Mouse (Mus musculus) frontal cortex, adult 2 months (tissue): Measurements from ENCODE around the gene Glb1. TPM values are rescaled to one million over a fixed set of nuclear protein-coding genes. Genes with fewer than 3 reads are reported as not detected.

Experiments
- polyA plus RNA-seq: library from polyadenylated mRNA; depleted of rRNA; stranded (reverse); fragments of >200 nt; gene quantifications from 2 replicates; pipeline ENCODE4 v1.2.3, GENCODE M21; 2012; rRNA removed

Glb1 gene
- polyA plus RNA-seq, 1 experiment: 23.9 TPM

Other genes with a start within 250 kb of the Glb1 start
- not detected in 2 replicates for gene Bcl2a1c, start 70.9 kb upstream of the Glb1 start, polyA plus RNA-seq
- gene Crtap, start 10.4 kb upstream of the Glb1 start, polyA plus RNA-seq: 15.5 and 16.4 TPM in 2 replicates
- 4.0 and 4.9 TPM in 2 replicates for gene Tmppe, start within 50 bp of the Glb1 start, polyA plus RNA-seq
- gene Ccr4, start 103.8 kb downstream of the Glb1 start, polyA plus RNA-seq: not detected in 2 replicates
- gene C130032M10Rik, start 114.6 kb downstream of the Glb1 start, polyA plus RNA-seq: 0.17 TPM in 1 of 2 replicates, not detected in the other
- gene Trim71, start 163.3 kb downstream of the Glb1 start, polyA plus RNA-seq: 0.13 and 0.26 TPM in 2 replicates
- 78.8 and 83.4 TPM in 2 replicates for gene Cnot10, start 239.1 kb downstream of the Glb1 start, polyA plus RNA-seq